Mouse (Mus musculus) ZHBTc4 (cell line): ENCODE data around the gene Cmc1.
"Not testable (repeated sequence)": the region's sequence is repeated elsewhere in the genome, so short reads cannot be mapped to it uniquely, and the experiment has no call there.

Experiments
- DNase-seq: peaks from one replicate; pipeline ENCODE4 v3.0.0-alpha.2; 2011; ENCODE audit warnings: low read depth, low spot score

Cmc1 gene

DNA sequence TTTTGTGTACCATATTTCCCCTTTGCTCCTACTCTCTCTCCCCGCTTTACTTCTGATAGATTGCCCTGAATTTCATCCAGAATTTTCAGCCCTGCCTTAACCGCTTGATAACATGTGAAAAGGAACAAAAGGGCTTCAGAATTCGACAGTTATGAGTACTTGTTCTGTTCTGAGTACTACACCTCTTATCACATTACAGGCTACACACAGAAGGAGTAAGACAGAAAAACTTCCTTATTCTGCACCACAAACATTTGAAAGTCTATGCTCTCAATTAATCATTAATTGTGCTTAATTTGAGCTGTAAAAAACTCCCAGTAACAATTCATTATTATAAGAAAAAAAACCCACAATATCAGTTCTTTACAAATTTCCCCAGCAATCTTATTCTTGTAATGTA is 9.6 kb downstream of the Cmc1 start:
- DNase-seq = not testable (repeated sequence)

GRCm38 (mm10) chr9:118110360-118110710 is 39.6 kb downstream of the Cmc1 start:
- DNase-seq = no peak

- DNase-seq = no peak
These were observed 40.1 kb downstream of the Cmc1 start for GRCm38 (mm10) chr9:118109697-118110359.

GRCm38 (mm10) chr9:118108527-118109011 is 41.4 kb downstream of the Cmc1 start:
- no peak for DNase-seq

- peak; percentile 38 for DNase-seq
These were observed 48.2 kb downstream of the Cmc1 start for GRCm38 (mm10) chr9:118101802-118102201.

DNA sequence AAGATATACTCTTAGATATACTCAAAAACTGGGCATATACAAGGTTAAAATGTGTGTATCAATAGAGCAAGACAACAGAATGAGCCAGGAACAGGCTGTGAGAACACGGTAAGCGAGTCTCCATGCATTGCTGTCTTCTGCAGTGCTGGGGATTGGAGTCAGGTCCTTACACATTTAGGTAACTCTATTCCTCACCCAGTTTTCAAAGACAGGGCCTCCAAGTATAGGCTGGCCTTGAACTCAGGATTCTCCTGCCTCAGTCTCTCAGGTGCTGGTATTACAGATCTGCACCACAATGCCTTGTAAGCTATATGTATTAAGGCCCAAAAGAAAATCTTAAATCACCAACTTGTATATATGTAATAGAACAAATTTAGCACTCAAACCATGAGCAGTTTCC is 49.5 kb downstream of the Cmc1 start:
- DNase-seq = no peak

GRCm38 (mm10) chr9:118099395-118099794 is 50.6 kb downstream of the Cmc1 start:
- DNase-seq = no peak

GRCm38 (mm10) chr9:118083834-118084233 is 66.1 kb downstream of the Cmc1 start:
- DNase-seq = no peak

GRCm38 (mm10) chr9:118082575-118083431 is 67.2 kb downstream of the Cmc1 start:
- peak; percentile 20 for DNase-seq

- DNase-seq = no peak
These were observed 76.6 kb downstream of the Cmc1 start for GRCm38 (mm10) chr9:118073358-118073757.

GRCm38 (mm10) chr9:118072101-118072500 is 77.9 kb downstream of the Cmc1 start:
- DNase-seq = no peak

- DNase-seq = no peak
These were observed 78.6 kb downstream of the Cmc1 start for GRCm38 (mm10) chr9:118071337-118071736.

- DNase-seq = no peak
These were observed 79.5 kb downstream of the Cmc1 start for GRCm38 (mm10) chr9:118070442-118070841.

- DNase-seq = no peak
These were observed 90.9 kb downstream of the Cmc1 start for GRCm38 (mm10) chr9:118059101-118059500.

- peak; percentile 35 for DNase-seq
These were observed 96.7 kb downstream of the Cmc1 start for GRCm38 (mm10) chr9:118053286-118053685.

- DNase-seq = peak; percentile 53
These were observed 104.9 kb downstream of the Cmc1 start for GRCm38 (mm10) chr9:118045011-118045533.

- no peak for DNase-seq
These were observed 106.4 kb downstream of the Cmc1 start for GRCm38 (mm10) chr9:118043581-118043980.

DNA sequence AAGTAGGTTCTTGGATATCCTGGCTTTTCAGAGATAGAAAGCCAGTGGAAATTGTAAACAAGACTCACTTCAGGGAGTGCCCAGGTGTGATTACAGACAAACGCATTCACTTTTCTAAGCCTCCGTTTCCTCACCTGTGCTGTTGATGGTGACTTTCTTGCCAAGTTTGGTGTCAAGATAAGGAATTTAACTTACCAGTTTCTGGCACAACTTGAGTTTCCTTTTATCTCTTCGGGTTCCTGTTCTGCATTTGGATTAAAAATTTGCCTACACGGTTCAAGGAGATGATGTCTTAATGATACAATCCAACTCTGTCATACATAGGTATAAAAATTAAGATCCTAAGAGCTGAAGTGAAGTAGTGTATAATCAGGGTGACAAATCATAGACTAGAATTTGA is 107.2 kb downstream of the Cmc1 start:
- no peak for DNase-seq

DNA sequence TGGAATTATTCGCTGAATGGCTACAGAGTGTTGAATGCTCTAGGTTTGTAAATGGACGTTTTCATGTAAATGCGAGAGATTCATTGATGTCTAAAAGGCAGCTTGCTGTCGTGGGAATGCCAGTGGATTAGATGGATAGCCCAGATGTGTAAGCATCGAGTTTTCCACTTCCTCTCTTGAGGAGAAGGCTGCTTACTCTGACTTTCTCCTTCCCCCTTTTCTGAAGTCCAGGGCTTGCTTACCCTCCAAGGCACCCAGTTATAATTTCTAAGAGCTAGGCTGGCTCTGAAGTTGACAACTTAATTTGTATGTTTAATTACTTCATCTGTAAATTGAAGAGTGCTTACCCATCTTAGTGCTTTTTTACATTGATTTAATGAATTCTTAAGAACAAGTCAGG is 108.3 kb downstream of the Cmc1 start:
- DNase-seq = no peak

GRCm38 (mm10) chr9:118041022-118041400 is 109.0 kb downstream of the Cmc1 start:
- no peak for DNase-seq

GRCm38 (mm10) chr9:118040218-118041021 is 109.6 kb downstream of the Cmc1 start, which contains the start of gene Azi2:
TSS of gene Azi2 (plus strand) at chr9:118040499.
- DNase-seq = peak; percentile 100

GRCm38 (mm10) chr9:118034990-118035389 is 115.0 kb downstream of the Cmc1 start:
- DNase-seq = no peak
